Mouse (Mus musculus) heart, adult 2 months (tissue): ENCODE data around the gene Usp34.

ENCODE experiments used
- CTCF ChIP-seq: fragments of 200-600 bp; IDR thresholded peaks from 2 replicates; pipeline ENCODE4 v1.8.1; 2022; ENCODE audit warnings: antibody characterized with exemption, mild to moderate bottlenecking, moderate library complexity
- EP300 ChIP-seq: fragments of 200-500 bp; IDR thresholded peaks from 2 replicates; pipeline ENCODE4 v1.6.1; 2011; ENCODE audit warnings: low read depth, low read length, control low read depth; ENCODE audit not compliant: insufficient read depth
- POLR2A ChIP-seq: fragments of 200-500 bp; IDR thresholded peaks from 2 replicates; pipeline ENCODE4 v1.6.1; 2011; ENCODE audit warnings: mild to moderate bottlenecking, low read depth, low read length, control low read depth; ENCODE audit not compliant: insufficient read depth

- TF ChIP-seq POLR2A, result no peak
- TF ChIP-seq EP300, result no peak
- no peak for TF ChIP-seq CTCF
These were observed 30.9 kb upstream of the Usp34 start for GRCm38 (mm10) chr11:23275780-23276179.
